Mouse (Mus musculus): Measurements from ENCODE around the gene 2310011J03Rik.

2310011J03Rik gene

DNA sequence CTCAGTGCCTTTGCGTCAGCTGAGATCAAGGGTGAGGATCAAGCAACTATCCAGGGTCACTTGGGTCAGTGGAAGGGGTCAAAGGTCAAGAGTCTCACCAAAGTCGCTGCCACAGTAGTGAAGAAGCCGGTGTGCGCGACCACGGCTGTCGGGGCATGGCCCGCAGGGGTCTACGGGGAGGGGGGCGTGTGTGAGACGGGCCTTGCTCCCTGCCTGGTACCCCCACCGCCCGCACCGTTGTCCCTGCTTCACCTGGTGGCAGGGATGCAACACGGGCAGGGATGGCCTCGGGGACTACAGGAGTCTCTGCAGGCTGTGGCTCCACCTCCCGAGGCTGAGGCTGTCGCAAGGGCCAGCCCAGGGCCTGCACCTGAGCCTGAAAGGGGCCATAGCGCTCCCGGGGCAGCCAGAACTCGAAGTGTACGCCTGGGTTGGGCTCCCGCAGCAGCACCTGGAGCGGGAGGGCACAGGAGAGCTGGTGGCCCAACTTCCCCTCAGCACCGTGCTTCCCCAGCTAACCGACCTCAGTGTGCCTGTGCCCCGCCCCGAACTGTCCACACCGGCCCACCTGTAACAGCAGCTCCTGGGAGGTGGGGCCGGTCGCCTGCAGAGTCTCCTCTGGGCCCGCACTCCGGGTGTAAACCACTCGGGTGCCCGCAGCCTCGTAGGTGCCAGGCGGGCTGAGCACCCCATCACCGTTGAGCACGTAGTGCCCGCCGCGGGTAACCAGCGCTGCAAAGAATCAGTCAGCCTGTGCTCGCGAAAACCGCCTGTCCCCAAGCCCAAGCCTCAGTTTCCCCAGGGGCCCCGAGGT lies 21.4 kb upstream of the 2310011J03Rik start:
- DNase-seq (ENCODE audit: low spot score in 2 of 2): no peak

DNA sequence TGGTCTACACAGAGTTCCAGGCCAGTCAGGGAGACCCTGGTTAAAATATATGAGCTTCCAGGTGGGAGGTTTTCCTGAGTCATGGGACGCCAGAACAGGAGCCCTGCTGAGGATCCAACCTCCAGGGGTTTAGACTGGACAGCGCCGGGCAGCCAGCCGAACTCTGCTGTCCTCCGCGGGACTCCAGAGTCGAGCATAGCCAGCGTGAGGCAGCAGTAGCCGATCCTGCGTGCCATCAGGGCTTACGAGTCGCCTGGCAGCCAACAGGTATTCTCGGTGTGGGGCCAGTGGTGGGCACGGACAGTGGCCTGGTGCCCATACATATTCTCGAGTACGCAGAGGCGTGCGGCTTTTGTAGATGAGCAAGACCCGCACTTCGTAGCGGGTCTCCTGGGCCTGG lies 20.7 kb upstream of the 2310011J03Rik start:
- no peak for DNase-seq (ENCODE audit: low spot score in 2 of 2)

DNA sequence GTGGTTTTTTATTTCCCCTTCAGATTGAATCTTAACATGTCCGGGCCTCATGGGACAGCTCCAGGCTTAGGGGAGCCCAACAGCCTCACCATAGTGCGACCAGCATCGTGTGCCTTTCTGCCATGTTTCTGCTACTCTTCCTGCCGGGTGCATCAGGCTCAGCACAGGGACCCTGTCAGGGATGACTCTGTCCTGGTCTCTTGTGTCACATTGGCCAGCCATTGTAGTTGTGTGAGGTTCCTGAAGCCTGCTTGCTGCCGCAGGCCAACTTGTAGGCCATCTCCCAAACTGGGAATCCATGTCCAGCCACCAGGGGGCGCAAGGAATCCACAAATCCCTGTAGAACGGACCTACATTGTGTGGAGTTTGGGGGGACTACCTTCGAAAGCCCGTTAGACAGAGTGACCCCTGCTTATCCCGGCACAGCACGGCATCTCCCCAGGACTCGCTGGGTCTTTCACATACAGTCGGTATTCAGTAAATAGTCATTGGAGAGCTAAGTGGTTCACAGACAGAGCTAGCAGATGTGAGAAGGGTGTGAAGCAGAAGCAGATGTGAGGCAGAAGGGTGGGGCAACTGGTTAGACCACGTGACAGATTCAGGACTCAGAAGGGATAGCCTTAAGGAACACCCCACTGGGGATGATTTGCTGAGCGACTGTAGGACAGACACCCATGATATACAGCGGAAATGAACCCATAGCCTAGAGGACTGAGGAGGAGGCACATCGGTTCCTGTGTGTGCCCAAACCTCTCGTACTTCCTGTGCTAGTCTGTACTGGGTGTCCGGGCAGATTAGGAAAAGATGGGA lies 19.8 kb upstream of the 2310011J03Rik start:
- DNase-seq (ENCODE audit: low spot score in 2 of 2): peak; percentile 75 to 85

DNA sequence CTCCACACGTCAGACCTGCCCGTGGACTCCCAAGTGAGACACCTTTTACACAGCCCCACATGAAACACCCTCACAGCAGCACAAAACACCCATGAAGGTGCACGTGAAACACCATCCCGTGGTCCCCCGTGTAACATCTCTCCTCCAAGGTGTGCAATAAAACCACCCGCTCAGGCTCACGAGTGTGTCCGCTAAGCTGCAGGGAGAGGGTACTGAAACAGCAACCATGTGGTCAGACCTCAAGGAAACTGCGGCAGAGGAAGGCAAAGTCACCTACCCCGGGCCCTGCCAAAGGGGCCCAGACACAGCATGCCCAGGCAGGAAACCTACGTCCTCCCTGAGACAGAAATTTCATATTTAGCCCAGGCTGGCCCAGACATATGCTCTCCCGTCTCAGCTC lies 15.9 kb upstream of the 2310011J03Rik start:
- no peak for DNase-seq (ENCODE audit: low spot score in 2 of 2)

DNA sequence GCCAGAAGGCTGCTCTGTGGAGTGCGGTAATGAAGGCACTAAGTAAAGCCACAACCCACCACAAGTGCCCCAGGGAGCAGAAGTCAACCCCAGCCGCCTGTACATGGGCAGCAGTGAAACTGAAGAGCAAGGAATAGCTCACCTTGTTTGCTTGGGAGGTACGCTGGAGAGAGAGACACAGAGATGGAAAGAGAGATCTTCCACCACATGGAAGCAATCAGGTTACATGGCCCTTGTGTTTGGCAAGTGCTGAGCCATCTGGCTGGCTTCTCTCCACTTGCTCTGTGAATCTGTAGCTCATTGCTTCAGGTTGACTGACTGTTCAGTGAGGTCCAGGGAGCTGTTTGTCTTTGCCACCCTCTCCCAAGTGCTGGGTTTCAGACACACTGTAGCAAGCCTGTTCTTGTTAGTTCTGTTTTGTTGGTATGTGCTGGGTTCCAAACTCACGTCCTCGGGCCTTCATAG lies 12.2 kb upstream of the 2310011J03Rik start:
- no peak for DNase-seq (ENCODE audit: low spot score in 2 of 2)

DNA sequence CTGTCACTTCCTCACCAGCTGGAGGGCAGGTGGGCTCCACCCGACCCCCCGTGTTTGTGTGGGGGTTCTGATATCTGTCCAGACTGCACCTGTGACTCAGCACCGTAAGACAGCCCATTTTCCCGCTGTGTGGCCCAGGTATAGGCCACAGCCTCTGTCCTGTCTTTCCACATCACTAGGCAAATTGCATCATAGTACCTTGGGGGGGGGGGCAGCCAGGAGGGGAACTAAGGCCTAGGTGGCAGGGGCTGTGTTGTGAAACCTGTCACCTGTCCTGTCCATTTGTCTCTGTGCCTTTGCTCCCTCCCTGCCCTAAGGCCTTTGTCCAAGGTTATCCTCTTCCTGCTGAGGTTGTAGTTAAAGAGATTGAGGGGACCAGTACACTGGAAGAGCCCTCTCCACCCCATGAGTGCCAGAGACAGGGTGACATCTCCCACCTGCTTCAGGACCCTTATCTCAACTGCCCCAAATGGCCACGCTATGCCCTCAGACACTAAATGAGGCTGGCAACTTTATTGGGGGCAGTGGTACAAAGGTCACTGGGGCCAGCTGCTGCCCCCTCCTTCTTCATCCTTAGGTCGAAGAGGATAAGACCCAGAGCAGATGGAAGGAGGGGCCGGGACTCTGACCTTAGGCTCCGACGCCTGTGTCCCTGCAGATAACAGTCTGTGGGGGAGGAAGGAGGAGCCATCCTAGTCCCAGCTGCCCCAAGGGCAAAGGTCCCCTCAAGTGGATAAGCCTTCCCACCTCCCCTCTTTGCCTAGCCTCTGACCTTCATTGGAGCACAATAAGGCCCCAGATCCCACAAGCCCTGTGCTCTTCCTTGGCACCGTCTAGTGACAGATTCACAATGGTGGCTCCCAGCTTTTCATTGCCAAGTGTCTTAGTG lies 11.5 kb upstream of the 2310011J03Rik start:
- DNase-seq (ENCODE audit: low spot score in 2 of 2): peak in 1 of 2 experiments; percentile 40

DNA sequence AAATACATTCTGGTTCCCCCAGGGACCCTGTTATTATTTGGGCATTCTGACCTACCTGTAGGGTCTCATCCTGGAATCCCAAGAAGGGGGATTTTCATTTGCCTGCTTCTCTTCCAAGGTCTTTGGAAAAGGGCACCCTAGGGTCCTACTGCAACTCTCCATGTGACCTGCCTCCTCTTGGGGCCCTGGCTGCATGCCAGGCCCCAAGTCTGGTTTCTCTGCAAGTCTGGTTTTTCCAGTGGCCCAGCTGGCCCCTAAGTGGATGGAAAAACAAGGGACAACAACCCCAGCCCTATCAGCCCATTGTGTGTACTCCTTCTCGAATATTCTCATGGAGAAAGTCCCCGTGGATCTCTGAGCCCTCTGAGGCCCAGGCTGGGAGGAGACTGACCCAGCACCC lies 10.6 kb upstream of the 2310011J03Rik start:
- DNase-seq (ENCODE audit: low spot score in 2 of 2): no peak

DNA sequence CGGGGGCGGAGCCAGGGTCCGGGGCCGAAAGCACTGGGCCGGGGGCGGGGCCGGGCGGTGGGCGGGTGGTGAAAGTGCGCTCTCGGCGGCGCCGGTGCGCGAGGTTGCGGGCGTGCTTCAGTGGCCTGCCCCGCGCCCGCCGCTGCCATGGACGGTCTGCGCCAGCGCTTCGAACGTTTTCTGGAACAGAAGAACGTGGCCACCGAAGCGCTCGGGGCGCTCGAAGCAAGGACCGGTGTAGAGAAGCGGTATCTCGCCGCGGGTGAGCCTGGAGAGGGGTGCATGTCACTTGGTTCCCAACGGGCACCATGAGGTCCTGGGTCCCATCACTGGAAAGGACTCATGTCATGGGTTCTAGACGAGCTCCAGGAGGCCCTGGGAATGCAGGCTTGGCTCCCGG lies 9.7 kb upstream of the 2310011J03Rik start:
- DNase-seq (ENCODE audit: low spot score in 2 of 2): no peak

DNA sequence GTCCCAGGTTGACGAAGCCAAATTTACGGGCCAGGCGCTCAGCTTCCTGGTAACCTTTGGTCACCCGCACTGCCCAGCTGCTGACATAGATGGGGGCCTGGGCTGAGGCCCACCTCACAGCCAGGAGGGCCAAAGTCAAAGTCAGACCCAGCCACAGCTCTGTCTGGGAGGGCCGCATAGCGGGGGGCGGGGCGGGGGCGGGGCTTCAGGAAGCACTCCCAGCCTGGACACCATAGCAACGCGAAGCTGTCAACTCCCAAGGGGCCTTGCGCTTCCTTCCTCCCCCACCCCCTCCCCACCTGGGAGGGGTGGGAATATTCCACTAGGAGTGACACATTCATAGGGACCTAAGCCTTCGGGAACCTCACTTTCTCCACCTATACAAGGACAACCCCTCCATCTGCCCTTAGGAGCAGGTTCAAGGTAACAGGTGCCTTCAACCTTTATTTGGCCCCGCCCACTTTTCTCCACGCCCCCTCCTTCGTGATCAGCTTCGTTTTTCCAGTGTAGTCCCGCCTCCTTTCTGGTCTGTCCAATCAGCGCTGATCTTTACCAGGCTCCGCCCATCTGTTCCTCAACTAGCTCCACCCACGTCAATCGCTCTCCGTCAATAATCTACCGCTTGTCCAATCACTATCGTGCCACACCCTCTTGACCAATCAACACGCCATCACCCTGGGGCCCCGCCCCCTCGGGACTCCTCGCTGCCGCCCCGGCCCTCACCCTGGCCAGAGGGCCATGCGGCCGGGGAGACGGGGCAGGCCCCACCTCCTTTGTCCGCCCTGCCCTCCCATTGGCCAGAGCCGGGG lies 9.1 kb upstream of the 2310011J03Rik start, which contains the start of the genes Pcsk4 and Reep6:
Pcsk4 (minus strand) TSS at position 226 of the 809 bp plus-strand sequence.
Reep6 (plus strand) TSS at position 681 of the 809 bp plus-strand sequence.
- peak; percentile 87 to 88 for DNase-seq (ENCODE audit: low spot score in 2 of 2)

DNA sequence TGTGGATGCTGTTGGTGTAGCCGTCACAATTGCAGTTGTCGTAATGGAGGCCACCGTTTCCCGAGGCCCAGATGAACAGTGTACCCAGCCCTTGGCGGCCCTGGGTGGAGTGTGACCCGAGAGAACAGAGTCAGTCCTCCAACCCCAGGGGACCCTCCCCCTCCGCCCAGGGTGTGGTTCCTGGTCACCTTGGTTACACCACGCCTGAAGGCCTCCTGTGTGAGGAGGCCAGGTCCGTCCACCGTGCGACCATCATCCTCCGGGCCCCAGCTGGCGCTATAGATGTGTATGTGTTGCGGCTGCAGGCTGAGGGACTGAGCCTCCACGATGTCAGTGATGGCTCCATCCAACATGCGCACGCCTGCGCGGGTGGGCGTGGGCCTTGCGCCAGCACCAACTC lies 4.7 kb upstream of the 2310011J03Rik start:
- DNase-seq (ENCODE audit: low spot score in 2 of 2): no peak

DNA sequence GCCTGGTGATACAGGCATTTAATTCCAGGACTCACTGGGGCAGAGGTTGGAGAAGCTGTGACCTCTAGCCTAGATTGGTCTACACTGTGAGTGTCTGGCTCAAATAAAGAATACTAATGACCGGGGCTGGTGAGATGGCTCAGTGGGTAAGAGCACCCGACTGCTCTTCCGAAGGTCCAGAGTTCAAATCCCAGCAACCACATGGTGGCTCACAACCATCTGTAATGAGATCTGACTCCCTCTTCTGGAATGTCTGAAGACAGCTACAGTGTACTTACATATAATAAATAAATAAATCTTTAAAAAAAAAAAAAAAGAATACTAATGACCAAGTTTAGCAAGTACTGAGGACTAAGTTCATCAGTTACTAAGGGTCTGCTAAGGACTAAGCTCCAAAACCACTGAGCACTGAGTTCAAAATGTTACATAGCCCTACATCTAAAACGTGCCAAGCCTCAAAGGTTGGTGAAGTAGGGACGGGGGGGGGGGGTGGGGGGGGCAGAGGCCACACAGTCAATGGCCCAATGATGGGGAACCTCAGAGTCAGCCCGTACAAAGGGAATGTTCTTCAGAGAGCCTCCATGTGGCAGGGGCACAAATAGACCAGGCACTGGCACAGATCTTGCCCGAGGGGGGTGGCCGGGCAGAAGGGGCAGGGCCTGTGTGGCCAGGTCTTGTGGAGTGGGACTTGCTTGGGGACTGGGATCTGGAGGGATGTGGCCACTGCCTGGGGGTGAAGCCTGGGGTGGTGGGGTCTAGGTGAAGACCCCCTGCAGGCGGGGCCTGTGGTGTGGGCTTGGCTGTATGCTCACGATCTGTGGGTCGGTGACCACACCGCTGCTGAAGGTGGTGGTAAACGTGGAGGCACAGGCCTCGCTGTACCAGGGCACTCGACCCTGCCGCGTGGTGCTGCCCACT lies 4.0 kb upstream of the 2310011J03Rik start:
- DNase-seq (ENCODE audit: low spot score in 2 of 2): no peak

DNA sequence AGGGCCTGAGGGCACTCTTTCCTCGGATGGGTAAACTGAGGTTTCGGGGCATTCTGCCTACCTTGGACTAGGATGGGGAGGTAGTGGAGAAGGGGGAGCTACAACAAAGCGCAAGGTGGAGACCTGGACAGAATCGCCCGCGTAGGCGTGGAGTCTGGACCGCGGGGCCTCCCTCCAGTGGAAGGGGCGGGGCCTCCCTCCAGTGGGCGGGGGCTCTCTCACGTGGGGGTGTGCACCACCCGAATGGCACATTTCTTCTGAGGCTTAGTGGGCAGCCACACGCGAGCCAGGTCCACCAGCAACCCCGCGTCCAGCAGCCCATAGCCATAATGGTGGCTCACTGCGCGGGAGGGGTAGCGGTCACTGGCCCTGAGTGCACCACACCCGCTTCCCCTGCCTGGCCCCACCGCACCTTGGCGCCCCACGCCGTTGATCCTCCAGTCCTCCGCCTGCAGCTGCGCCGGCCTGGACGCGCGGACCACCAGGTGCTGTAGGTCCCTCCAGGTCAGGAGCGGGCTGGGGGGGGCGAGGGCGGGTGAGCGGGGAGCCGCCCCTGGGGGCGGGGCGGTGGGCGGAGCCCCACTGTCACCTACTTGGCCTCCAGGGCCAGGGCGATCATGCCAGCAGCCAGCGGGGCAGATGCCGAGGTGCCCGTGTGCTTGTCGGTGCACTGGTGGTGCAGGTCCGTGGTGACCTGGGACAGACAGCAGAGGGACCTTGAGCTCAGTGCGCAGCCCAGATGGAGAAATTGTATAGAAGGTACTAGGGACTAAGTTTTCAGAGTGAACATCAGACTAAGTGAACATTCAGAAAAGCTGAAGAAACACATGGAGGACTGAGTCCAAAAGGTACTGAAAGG lies 3.2 kb upstream of the 2310011J03Rik start:
- peak; percentile 55 to 68 for DNase-seq (ENCODE audit: low spot score in 2 of 2)

DNA sequence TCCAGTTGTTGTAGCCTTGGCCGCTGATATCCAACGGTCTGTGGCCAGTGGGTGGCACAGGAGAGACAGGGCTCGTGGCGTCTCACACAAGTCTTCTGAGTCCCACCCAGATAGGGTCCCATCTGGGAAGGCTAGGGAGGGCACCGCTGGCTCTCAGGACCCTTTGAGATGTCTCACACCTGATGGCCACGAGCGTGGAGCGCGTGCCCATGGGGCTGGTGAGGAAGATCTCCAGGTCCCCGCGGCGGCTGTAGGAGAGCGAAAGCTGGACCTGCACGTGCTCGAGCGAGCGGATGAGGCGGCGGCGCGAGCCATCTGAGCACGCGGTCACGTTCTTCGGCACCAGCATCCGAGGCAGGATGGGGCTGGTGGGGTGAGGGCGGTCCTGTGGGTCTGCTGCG lies 2.5 kb upstream of the 2310011J03Rik start:
- DNase-seq (ENCODE audit: low spot score in 2 of 2): no peak

DNA sequence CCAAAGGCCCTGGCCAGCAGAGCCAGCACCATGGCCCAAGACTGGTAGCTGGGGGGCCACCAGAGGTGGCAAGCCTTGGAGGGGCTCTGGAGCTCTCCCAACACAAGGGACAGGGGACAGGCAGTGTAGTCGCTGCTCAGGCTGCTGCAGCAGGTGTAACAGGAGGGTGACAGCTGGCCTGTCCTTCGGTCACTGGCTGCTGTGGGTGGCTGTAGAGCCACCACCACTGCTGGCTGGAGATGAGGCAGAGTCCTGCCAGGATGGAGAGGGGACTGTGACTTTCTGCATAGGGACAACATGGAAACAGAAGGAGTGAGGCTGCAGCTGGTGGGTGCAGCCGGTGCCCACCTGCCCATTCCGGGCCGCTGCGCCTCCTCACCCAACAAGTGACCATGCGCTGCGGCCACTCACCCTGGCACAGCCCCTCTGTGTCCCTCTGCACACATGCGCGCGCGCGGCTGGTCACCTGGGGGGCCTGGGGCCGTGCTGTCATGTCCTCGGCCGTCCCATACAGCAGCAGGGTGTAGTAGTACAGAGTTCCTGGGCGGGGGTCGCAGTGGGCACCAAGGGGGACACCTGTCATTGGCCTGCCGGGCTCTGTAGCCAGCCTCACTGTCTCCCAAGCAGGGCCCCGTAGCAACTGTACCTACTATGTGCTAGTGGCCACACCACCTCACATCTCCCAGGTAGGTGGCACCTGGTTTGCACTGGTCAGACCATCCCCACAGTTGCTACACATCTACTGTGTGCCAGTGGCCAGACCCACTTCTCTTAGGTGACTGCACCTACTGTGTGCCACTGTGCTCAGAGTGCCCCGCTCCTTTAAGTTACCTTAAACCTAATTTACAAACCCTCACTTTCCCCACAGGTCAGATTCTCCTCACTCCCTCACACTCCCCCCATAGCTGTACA lies 1.6 kb upstream of the 2310011J03Rik start:
- DNase-seq (ENCODE audit: low spot score in 2 of 2): no peak

DNA sequence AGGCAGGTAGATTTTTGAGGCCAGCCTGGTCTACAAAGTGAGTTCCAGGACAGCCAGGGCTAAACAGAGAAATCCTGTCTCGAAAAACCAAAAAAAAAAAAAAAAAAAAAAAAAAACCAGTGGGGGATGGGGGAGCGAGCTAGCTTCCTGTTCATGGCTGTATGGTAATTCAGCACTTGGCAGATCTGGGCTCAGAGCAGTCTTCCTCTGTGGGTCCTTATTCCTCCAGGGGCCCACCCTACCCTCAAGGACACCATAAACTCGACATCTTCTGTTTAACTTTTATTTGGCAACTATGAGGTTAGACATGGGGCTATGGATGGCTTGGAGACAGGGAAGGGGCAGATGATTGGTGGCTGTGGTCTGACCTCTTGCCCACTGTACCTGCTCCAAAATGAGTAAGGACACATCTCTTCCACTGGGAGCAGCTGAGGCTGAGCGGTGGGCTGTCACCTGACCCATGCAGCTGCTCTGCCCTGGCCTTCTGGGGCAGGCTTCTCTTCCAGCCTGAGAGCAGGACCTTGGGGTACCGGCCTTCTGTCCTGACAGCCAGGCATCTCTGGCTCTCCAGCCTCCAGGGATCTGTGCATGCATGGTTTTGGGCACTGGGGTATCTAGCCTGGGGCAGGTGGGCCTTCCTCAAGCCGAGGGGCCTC lies 805 bp upstream of the 2310011J03Rik start:
- no peak for DNase-seq (ENCODE audit: low spot score in 2 of 2)

DNA sequence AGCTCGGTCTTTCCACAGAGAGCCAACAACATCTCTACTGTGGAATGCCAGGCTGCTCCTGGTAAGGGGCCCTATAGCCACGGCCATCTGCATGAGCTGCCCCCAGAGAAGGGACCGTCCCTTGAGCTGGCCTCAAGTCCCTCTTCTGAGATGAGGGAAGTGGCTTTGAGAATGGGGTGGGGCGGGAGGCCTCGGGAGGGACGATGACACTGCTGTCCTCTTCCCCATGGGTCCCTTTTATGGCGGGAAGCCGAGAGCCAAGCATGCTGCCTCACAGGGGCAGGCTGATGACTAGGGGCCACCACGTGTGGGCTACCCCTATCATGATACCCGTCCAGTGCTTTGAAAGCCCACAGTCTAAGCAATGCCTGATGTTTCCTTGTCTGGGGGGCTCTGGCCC lies 3.3 kb downstream of the 2310011J03Rik start:
- no peak for DNase-seq (ENCODE audit: low spot score in 2 of 2)

DNA sequence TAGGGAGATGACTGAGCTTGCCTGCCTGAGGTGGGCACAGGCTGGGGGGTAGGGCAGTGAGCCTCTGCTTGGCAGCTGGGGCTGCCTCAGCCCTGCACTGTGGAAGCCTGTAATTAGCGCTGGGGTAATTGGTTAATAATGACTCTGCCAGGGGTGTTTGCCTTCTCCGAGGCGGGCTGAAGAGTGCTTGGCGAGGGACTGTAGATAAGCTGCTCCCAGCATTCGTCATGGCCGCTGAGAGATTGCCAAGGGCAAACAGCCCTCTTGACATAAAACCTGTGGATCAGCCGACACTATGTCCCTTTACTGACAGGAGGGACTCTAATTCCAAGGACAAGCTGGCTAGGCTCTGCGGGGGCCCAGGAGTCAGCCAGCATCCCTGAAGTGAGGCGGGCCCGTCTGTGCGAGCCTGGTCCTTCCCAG lies 4.0 kb downstream of the 2310011J03Rik start:
- DNase-seq (ENCODE audit: low spot score in 2 of 2): no peak
